Mouse (Mus musculus) urinary bladder, postnatal 10 days (tissue): ENCODE data around the gene Socs5.

Experiments
- DNase-seq: peaks from one replicate; pipeline ENCODE4 v3.0.0; 2022; ENCODE audit warnings: low spot score

Gene Socs5

GRCm38 (mm10) chr17:87169076-87169475 is 61.6 kb downstream of the Socs5 start:
- no peak for DNase-seq

DNA sequence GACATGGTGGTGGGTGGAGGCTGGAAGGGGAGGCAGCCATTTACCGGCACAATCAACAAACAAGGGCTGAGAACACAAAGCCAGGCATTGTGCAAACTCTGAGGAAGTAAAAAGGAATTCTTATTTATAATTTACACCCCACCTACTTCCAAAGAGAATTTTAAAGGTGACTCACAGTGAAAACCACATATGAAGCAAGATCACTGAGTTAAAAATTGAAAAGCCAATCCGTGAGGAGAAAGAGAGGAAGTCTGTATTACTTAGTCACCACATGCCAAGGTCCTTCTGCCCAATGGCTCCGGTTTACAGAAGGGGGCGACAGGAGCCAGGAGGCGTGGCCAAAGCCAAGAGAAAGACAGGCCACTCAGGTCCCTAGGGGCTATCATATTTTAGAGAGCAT is 62.9 kb downstream of the Socs5 start:
- DNase-seq = no peak

DNA sequence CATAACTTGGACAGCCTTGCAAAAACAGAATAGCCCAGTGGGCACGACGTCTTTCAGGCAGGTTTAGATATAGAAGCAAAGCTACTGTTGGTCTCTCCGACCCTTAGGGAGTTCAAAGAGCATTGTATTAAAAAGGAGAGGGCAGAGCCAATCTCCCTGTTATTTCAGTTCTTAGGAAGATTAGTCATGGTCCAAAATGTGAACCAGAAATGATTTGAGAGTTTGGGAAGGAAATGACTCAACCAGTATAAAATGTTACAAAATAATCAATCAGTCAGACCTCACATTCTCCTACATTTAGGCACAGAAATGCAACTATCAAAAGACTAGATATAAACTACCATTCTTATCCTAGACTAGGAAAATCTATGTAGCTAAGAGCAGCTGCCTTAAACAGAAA is 64.6 kb downstream of the Socs5 start:
- no peak for DNase-seq

- no peak for DNase-seq
Observed at GRCm38 (mm10) chr17:87173966-87174365, 66.5 kb downstream of the Socs5 start.

DNA sequence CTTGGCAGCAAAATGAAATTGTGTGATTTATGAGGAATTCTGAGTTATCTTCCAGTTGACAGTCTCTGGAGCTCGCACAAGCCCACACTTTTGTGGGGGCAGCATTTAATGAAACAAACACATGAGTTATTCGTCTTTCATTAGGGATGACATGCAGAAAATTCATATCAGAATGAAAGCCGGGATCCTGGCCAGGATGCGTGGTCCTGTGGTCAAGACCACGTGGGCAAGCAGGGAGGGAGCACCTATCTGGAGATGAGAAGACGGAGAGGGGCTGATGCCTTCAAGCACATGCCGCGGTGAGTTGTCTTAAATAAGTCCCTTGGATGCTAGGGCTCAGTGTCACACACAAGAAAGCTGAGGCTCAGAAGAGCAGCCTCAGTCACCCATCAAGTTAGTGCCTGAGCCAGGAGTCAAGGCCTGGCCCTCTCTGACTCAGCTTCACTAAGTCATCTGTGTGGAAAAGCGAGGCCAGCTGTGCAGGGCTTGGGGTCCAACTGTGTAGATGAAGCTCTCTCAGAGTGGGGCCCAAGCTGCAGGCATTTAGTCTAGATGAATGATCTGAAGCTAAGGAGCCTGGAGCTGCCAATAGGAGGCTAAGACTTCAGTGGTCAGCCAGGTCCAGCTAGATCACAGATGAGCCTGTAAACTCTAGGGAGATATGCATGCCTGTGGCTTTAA is 67.3 kb downstream of the Socs5 start:
- no peak for DNase-seq

DNA sequence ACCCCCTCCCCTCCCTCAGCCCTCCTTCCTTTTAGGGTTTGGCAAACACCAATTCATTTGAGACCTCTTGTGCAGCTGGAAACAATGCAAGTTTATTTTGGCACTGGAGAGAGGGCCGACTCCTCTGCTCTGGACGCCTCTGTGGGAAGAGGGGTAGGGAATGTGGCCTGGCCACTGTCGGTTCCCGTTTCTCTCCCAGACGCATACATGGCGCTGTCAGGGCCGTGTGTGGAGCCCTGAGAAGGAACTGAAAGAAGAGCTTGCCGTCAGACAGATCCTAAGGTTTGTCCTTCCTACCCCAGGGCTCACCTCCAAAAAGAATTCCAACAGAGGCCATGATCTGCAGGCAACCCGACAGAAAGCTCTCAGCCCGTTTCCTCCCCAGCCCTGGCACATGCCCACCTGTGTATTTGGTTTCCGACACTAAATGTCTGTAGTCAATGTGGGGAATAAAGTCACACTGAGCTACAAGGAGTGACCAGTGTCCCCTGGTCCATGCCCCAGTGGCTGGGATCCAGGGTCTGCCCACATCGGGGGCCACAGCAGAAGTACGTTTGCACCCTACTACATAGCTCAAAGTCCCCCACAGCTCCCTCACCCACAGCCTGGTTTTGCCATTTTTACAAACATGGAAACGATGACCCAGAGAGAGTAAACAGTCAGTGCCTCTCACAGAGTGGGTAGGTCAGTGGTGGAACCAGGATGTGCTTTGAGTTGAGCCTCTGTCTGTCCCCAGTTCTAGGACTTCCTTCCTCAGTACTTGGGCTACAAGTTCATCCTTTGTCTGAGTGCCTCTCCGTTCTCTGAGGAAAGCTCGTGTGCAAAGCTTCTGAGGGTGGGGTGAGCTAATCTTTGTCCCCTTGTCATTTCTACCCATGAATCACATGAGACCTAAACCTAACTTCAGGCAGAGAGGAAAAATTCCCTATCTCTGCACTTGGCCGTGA is 68.9 kb downstream of the Socs5 start:
- no peak for DNase-seq

GRCm38 (mm10) chr17:87178596-87179590 is 71.4 kb downstream of the Socs5 start:
- DNase-seq = no peak

DNA sequence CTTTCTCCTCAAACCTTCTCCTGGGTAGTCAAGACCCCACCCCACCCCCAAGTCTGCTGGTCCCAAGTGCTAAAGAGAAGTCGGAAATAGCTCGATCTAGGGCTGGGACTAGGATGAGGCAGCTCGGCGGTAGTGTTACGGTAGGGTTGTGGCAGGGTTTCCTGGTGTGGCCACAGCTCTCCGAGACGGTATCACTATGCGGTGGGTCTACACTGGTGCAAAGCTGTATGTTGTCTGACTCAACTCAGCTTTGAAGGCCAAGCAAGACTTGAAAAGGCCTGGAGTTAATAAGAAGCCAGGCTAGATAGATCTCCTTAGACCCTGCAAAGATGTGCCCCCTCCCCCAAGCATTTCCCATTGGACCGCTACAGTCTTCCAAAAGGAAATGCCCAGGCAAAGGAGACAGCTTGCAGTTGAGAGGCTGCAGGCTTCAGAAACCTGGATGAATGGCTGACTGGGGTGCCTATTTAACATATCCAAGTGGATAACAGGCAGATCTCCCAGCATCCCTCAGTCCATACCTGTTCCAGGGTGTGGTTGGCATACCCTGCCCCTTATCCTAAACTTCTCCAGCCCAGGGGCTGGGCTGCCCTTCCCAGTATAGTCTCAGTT is 72.6 kb downstream of the Socs5 start:
- no peak for DNase-seq

DNA sequence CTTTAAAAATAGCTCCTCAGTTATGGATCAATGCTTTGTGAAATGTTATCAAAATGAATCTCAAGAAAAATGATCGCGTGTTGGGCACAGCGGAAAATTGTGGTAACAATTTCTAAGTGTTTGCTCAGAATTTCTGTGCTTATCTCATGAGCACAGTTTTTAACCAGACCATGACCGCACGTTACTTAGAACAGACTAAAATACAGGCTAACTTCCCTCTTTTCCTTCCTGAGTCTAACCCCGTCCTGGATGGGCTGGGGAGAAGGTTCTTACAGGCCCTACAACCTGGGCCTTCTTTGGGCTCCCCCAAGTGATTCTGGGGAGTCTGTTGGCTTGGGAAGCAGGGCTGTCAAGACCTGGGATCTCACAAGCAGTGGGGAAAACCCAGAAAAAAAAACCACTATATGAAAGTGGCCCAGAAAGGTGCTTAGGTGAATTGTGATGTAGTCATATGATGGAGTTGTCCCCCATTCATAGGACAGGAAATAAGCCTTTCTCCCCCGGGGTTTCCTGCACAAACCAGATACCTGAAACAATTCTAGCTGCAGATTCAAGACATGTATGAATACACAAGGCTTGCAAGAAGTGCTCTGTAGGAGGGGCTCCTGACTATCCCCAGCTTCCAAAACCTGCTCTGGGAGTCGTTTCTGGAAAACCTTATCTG is 74.3 kb downstream of the Socs5 start:
- no peak for DNase-seq

DNA sequence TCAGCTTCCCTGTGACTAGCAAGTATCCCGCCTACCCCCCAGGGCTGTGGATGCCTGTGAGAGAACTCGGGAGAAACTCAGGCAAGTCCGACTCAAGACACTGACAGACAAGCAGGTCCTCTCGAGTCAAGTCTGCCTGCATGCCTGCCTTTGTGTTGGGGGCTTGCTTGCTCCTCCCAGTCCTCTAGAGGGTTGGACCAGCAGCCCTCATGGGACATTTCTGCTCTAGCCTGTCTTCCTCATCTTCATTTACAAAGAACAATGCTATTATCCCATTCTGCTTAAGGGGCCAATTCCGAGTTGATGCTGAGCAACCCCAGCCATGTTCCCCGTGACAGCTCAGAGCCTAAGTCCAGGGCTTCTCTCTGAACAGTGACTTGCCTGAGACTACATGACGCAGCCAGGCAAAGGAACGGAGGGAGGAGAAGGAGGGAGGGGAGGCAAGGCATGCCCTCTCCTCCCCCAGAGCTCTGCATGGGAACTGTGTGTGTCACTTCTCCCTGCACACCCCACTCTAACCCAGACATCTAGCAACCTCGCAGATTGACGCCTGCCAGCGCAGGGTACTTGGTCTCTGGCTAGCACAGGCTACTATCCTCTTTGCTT is 78.1 kb downstream of the Socs5 start:
- DNase-seq = no peak

DNA sequence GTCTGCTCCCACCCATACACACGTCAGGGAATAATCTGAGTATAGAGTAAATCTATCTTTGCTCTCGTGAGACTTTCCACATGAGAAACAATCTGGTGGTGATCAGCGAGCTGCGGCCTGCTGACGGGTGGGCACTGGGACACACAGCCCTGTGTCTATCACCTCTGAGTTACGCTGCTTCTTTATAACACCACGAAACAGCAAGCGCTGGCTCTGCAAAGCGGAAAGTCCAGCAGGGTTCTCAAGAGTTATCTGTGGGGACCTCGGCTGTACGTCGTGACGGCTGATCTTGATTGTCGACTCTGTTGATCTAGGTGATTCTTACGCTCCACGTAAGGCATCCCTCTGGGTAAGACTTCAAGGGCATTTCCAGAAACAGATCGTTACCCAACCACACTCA is 79.5 kb downstream of the Socs5 start:
- no peak for DNase-seq
